Mouse (Mus musculus): ENCODE data around the gene Cd55.
"Not testable (repeated sequence)": the region's sequence is repeated elsewhere in the genome, so short reads cannot be mapped to it uniquely, and the experiment has no call there.

Gene Cd55

DNA sequence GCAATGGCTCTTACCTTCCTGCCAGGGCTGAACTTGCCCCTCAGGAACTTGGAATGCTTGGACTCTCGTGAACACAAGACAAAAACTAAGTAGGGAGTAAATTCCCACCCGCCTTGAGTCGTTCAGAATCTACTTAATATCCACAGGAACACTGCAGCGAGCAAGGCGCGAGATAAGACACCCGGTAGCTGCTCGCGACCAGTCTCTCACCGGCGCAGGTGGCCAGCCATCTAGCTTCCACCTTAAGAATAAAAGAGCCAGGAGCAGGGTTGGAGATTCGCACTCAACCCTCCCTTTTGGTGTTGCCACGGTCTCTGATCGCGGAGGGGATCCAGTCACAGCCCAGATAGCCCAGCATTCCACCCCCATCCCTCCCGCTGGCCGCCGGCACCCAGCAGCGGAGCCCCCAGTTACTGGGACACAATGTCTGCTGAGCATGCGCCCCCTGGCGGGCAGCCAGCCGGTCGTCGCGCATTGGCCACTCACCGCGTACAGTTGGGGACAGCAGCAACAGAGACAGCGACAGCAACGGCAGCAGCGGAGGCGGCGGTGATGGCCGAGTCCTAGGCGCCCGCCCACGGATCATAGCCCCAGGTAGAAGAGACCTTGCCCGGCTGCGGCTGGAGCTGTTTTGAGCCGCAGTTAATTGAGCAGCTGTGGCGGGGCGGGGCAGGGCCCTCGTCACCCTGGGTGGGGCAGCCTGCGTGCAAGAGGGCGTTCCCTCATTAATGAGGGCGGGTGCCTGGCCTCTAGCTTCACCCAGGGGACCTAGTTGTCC is at the start of gene Cd55:
Gene Cd55, minus strand, starts transcription at position 661 of the 778 bp plus-strand sequence.
- DNase-seq (ENCODE audit: low read depth), result peak; percentile 74

DNA sequence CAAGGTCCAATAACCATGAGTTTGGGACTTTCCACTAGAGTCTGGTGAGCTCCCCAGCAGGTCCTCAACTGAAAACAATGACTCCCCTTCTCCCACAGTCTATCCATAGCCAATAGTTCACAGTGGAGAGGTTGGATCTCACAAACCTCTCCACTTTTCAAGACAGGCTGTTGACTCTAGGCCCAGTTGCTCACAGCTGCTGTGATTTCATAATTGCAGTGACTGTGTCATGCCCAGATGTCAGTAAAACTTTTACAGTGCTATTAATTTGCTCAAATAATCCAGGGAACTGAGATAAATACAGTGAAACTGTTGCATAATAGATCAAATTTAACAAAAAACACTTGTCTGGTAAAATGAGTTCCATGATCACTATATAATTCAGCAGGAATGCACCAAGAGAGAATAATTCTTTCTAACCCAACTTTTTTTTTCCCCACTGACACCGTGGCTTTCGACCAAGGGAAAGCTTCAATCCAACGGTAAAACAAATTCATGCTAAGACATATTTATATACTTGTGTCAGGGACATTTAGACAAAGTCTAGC is 49.4 kb upstream of the Cd55 start:
- peak; percentile 78 for DNase-seq (ENCODE audit: low read depth)

DNA sequence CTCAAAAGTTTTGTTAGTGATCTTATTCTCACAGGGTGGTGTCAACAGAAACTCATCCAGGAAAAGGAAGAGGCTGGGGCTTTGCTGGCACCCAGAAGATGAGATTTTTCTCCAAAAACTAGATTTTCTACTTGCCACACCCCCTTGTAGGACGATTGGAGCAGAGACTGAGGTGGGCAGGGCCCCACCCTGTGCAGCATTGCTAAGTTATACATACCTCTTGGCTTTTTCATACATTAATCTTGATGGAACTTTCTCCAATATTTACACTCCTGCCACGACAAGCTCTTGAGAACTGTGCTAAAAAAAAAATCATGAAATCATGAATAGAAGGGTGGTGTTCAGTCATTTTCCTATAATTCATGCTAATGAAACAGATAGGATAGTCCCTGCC is 46.4 kb upstream of the Cd55 start:
- no peak for DNase-seq (ENCODE audit: low read depth)

DNA sequence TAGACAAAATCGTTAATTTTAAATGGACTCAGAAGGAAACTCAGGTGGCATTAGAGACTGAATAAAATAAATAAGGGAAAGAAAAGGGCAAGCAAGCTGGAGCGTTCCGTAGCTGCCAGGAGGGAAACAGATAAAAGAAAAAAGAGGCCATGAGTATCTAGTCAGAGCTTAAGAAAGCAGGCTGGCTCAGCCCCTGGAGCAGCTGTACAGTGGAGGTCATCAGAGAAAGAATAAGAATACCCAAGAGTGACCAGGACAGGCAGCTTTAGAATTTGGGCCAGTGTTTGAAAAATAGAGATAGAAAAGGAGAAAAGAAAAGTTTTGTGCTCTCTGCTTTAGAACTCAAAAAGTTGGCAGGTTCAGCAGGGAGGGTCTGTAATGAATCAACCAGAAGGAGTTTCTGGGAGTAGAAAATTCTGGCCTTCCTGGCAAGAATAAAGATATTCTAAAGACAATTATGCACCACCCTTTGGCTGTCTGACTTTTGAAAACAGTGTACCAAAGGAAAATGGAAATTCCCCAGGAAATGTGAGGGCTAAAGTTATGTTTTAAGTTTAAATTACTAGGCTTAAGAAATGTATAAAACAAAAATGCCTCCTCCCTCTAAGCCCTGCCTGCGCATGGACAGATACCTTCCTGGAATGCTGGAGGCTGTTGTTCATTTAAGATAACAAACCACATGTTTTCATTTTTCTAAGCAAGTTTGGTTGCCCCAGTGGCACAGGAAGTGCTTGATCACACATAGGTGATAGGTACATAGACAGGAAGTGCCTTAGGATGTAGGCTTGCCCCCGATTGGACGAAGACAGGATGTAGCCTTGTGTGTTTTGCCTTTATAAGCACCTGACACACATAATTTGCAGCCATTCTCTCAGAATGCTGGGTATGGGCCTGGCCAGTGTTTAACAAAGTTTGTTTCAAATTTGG is 45.7 kb upstream of the Cd55 start:
- peak; percentile 35 for DNase-seq (ENCODE audit: low read depth)

DNA sequence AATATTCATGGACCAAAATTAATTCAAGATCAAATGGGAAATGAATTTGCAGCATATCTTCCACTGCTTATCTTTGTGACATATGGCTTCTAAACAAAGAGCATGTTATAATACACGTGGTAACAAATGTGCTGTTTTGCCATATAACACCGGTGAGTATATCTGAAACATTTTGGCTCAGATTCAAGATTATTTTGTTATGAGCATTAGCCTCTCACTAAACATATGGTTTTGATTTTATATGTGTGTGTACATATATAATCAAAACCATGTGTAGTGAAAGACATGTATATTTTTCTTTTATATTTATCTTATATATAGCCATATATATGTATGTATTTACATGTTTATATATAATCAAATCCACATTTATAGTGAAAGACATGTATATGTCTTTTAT is 44.9 kb upstream of the Cd55 start:
- DNase-seq (ENCODE audit: low read depth), result peak; percentile 39

DNA sequence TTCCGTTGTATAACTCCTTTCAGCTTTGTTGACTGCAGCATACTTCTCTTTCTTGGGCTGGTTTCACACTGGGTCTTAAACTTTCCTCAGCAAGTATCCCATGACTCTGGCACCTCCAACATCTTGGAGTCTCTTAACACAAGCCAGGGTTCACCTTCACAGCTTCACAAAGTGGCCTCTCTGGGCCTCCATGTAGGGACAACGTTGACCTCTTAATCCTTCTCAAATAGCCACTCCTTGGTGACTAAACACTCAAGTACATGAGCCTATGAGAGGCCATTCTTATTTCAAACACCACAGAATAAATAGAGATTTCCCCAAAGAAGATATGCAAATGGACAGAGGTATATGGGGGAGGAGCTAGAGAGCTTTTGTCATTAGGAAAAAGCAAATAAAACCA is 37.4 kb upstream of the Cd55 start:
- DNase-seq (ENCODE audit: low read depth), result no peak

DNA sequence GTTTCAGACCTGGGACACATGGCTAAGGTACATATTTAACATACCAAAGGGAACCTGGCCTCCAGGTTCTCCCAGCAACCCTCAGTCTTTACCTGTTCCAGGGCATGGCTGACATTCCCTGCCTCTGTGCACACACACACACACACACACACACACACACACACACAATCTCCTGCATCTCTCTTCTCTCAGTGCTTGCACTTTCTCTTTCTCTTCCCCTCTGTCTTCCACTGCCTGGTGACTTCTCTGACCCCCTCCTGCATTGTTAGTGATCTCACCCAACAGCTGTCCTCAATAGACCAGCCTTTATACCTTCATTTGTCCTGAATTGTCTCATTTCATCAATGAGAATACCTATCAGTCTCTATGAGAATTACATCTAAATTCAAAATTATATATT is 35.8 kb upstream of the Cd55 start:
- no peak for DNase-seq (ENCODE audit: low read depth)

DNA sequence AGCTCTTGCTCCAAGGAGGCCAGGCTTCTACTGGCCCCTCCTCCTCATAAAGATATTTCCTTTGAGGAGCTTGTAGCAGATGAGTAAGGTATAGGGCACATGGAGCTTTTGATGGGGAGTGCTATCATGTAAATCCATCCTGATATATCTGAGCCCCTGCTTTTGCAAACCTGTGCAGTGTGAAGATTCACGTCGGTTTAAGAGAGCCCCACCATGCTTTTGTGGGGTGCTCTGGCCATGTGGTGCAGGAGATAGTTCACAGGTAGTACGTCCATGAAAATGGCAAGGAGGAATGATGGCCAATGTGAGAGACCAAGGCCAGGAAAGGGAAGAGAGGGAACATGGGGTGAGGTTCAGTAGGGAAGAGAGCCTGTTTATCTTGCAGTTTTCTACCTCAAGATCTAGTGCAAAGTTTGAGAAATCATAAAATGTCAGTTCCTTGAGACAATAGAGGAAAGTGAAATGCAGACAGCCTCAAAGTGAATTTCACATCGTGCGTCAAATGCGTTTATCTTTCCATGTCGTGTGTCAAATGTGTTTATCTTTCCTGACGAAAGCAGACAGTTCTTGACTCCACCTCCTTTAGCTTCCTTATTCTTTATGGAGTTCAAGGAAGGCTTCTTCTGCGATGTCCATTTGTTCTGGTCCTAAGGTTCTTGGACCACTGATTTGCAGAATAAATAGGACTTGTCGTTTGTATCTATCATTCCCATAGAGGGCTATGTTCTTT is 24.4 kb upstream of the Cd55 start:
- DNase-seq (ENCODE audit: low read depth), result no peak

DNA sequence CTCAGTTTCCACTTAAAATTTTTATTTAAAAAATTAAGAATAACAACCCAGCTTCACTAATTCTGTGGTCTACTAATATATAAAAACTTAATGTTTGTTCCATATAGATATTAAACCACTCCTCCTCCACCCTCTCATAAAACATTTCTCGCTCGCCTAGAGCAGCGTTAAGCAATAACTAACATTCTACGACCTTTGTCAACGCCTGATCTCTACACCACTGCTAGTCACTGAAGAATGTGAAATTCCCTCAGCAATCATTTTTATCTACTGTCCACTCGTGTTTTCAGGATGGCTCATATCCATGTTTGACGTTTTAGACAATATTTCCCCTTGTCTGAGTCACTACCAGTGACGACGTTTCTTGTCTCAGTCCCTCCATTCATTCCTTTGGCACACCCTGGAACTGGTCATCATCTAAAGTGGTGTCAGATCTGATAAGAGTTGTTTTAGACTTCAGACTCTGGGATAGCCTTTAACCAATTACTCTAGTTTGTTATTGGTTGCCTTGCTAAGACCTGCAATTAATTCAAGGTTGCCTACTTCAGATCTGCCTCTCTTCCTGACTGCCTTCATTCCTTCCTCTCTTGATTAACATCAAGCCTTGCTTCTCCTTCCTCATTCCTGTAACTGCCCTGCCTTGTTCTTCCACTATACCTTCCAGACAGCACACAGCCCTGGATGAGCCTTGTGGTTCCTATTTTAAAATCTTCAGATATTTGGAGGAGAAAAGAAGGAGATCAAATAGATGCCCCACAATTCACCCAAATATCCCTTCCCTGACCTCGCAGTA is 23.5 kb upstream of the Cd55 start:
- DNase-seq (ENCODE audit: low read depth), result peak; percentile 79

DNA sequence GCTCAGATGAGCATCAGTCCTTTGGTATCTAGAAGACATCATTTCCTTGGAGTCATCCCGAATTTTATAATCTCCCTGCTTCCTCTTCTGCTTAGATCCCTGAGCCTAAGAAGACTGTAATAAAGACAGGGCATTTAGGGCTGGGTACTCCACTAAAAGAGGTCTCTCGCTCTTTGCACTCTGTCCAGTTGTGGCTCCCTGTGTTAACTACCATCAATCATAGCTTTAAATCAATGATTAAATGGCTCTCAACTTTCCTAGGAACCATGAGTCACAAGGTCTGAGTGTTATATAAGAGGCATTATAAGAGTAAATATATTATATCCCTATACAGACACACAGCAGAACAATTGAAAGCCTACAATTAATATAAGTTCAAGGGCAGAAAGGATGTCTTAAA is 22.8 kb upstream of the Cd55 start:
- no peak for DNase-seq (ENCODE audit: low read depth)

DNA sequence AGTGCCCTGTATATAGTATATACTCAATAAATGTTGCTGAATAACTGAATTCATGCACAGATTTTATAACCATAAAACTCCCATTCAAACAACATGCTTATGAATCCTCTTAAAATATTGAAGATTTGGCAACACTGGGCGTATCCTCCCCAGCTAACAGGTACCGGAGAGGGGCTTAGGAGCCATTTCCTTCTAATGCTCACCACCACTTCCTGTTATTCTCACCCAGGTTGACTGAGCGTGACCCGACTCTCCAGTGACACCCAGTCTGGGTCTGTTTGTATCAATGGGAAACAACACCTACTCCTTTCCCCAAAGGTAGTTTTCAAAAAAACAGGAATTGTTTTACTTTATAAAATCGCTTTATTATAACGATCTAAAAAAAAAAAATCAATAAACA is 12.4 kb upstream of the Cd55 start:
- no peak for DNase-seq (ENCODE audit: low read depth)

DNA sequence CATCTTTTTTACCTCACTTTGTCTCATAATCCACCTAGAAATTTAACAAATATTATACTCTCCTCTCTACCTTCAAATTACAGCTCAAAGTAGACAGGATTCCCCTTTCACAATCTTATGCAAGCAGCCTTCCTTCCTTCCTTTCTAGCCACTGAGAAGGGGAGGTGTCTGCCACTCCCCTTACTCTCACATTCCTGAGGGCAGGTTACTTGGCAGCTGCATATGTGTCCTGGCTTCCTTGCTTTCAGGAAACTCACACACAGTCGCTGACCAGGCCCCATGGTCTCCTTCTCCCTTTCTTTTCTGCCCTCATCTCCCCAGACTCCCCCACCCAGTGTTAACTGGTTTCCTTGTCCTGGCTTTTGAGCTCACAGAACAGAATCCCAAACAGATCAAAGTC is 11.7 kb upstream of the Cd55 start:
- DNase-seq (ENCODE audit: low read depth), result no peak

DNA sequence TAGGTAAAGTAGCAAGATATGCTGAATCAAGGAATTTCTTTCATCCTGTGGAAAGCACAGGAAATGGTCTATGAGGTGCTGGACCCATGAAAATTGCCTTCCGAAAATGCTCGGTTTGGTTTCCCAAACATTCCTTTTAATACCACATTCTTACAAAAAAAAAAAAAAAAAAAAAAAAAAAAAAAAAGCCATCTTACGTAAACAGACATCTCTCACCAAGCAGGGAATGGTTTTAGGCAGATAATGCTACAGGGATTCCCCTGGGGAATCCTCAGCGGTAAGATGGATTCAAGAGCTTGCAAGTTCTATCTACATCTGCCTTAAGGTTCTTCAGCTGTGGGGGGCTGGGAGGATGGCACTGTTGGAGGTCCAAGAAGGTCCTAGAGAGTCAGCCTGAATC is 7.5 kb upstream of the Cd55 start:
- no peak for DNase-seq (ENCODE audit: low read depth)

DNA sequence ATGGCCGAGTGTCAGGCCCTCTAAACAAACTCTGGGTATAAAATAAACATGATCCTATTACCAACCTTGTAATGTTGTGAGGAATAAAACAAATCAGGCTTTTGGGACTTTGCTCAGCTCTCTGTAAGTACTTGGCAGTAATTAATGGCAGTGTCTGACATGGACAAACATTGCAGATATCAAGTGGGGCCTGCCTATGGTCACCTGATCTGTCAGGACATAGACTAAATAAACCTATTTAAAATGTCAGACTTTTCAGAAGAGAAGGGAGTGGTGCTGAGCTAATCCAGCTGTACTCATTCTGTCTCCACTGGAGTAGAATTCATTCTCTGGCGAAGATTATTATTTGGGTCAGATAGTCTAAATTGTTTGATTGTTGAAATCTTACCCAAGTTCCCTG is 4.9 kb upstream of the Cd55 start:
- no peak for DNase-seq (ENCODE audit: low read depth)

DNA sequence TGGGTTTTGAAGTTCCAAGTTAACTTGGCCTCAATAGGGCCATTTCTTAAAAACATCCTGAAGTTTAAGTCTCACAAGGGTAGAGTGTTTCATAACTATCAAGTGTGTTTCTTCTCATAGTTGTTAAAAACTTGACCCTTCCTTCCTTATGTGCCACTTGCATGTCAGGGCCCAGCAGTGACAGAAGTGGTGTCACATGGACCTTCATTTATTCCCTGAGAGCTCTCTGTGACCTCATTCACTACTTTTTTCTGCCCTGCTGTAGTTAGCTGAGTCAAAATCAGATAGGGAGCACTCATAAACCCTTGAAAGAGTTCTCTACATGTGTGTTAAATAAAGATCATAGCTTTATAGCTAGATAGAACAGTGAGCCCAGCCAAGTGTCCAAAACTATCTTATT is 1.6 kb upstream of the Cd55 start:
- DNase-seq (ENCODE audit: low read depth), result no peak

DNA sequence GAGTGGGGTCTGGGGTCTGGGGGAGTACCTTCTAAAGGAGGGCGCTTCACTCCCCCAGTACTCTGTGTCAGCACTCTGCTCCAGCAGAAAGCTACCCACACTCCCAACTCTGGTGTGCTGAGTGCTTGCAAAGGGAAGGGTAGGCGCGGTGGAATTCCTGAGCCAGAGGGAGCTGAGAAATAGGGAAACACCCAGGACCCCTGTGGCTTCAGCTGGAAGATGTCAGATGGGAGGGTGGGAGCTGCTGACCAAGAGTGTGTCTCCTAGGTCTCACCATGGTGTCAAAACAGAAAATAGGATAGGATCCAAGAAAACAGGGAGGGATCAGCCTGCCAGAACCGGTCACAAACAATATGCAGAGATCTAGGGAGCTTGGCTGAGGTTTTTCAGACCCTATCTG is 323 bp upstream of the Cd55 start:
- no peak for DNase-seq (ENCODE audit: low read depth)

DNA sequence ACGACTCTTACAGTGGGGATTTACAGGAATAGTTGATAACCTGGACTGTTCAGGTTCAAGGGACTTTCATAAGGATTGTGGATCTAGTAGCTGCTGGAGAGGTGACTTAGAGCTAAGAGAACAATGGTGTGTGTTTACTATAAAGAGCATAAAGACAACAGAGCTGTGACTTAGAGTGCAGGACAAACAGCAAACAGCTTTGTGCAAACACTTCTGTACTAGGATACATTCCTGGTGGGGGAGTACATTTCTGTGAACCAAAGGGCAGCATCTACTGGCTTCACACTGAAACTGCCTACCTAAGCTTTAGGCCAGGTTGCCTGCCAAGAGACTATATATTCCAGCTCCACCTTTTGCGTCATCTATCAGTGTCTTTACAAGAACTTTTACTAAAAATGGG is 7.4 kb downstream of the Cd55 start:
- DNase-seq (ENCODE audit: low read depth), result no peak

DNA sequence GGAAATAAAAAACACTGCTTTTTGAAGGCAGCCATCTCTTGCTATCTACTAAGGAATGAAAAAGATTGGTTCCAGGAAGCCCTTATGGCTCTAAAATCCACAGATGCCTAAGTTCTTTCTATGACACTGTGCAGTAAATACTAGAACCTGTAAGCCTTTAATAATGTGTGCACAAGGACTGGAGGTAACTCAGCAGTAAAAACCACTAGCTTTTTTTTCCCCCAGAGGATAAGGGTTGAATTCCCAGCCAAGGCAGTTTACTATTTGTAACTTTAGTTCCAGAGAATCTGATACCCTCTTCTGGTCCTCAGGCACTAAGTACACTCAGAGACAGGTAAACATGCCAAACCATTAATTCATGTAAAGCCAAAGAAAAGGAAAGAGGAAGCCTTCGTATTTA is 19.6 kb downstream of the Cd55 start:
- not testable (repeated sequence) for DNase-seq (ENCODE audit: low read depth)

DNA sequence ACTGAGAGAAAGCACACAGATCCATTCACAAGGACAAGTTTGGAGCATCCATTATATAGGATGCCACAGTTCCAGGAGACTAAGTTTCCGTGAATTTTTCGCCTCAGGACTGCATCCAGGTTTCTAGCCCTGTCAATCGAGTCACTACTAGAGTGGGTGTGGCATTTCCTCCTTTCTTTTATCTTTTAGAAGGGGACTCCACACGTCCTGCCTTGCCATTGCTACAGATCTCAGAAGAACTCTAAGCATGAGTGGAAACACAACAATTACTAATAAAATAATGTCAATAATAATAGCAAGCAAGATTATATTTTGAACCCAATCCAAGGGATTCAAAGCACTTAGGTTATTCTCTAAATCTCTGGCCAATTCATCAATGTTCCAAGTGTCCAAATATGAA is 31.6 kb downstream of the Cd55 start:
- DNase-seq (ENCODE audit: low read depth), result no peak

DNA sequence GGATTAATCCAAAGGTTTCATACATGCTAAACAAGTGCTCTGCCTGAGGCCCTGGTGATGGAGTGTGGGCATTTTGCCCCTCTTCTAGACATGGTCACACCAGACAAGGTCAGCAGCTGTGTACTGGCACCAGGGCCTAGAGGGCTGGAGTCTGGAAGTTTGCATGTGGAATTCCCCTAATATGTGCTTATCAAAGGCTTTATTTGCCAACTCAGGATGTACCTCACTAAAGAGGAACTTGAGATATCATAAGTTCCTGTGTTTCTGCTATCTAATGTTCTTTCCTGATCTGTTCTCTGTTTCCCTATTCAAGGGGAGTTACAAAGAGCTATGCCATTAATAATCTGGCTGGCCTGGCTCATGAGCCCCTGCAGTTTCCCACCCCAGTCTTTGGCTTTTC is 33.9 kb downstream of the Cd55 start:
- not testable (repeated sequence) for DNase-seq (ENCODE audit: low read depth)

DNA sequence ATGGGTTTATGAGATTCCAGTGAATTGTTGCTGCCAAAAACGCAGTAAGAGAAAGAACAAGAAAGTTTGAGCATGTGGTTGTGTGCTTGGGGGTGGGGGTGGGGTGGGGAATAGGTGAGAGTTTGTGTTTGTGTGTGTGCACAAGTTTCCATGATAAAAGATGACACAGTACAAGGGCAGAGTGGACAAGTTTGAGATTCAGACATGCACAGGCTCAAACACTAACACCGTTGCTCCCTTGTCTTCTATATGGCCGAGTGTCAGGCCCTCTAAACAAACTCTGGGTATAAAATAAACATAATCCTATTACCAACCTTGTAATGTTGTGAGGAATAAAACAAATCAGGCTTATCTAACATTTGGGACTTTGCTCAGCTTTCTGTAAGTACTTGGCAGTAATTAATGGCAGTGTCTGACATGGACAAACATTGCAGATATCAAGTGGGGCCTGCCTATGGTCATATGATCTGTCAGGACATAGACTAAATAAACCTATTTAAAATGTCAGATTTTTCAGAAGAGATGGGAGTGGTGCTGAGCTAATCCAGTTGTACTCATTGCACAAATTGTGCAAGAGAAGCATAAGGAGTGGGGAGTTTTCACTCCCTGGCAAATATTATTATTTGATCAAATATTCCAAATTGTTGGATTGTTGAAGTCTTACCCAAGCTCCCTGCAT is 35.2 kb downstream of the Cd55 start:
- not testable (repeated sequence) for DNase-seq (ENCODE audit: low read depth)

Data from NIH3T3 (cell line).